ENCODE assay signal across 8 mouse cellular contexts in genomic region chr6:84134722-84135394, GRCm38 (mm10).
A peak's percentile ranks its signal among the peaks of the same experiment; 100 is the strongest.
DNase-seq lines count a peak whose midpoint lies in the region; ATAC-seq lines count a peak whose summit lies in the region.

No protein-coding gene starts in this region.

- H3K27me3 ChIP-seq in kidney, embryonic 16.5 days (ENCODE audit: insufficient read depth, low read length), result no peaks in the 10 kb centered on the region
- H3K27me3 ChIP-seq in hindbrain, embryonic 13.5 days, result peaks cover 3% of the 10 kb centered on the region; the same call in 1 of the 2 replicates

- no peak overlapping the region for H3K4me3 ChIP-seq in kidney, embryonic 16.5 days (ENCODE audit: low read length)
- H3K4me3 ChIP-seq in hindbrain, embryonic 13.5 days, result no peak overlapping the region

- H3K4me1 ChIP-seq in kidney, embryonic 16.5 days (ENCODE audit: insufficient read depth, low read length), result no peaks in the 10 kb centered on the region
- peaks cover 7% of the 10 kb centered on the region for H3K4me1 ChIP-seq in hindbrain, embryonic 13.5 days (replicated peaks)

- ATAC-seq in kidney, embryonic 16.5 days (ENCODE audit: low FRiP score, low TSS enrichment), result peak; percentile 31; the same call in 1 of the 2 replicates
- peak; percentile 80 for ATAC-seq in hindbrain, embryonic 13.5 days (ENCODE audit: low FRiP score)

- H3K27ac ChIP-seq in kidney, embryonic 16.5 days (ENCODE audit: low read length), result no peak overlapping the region
- peak overlapping the region; percentile 44; the same call in 1 of the 2 replicates for H3K27ac ChIP-seq in hindbrain, embryonic 13.5 days

- intact Hi-C loops in gastrocnemius, postnatal 36 days (cut with DNase I), result no loop called here

- no peaks in the 10 kb centered on the region for H3K9me3 ChIP-seq in kidney, embryonic 16.5 days (ENCODE audit: low read length)
- no peaks in the 10 kb centered on the region for H3K9me3 ChIP-seq in hindbrain, embryonic 13.5 days

- 22% methylated on average over 23 of the region's 23 CpGs for WGBS in kidney, embryonic 16.5 days
- 28% methylated on average over 23 of the region's 23 CpGs for WGBS in hindbrain, embryonic 13.5 days

- no peak for DNase-seq in kidney, postnatal 14 days
- peak; percentile 25 for DNase-seq in embryo, embryonic 10.5 days (ENCODE audit: low spot score)
- peak; percentile 38 to 43 for DNase-seq in lung, adult 18-20 months
- DNase-seq in retina, embryonic 14.5 days (ENCODE audit: low spot score), result peak; percentile 12
- DNase-seq in gastrocnemius, postnatal 36 days, result no peak
- no peak for DNase-seq in gastrocnemius, postnatal 25 days

- no peak overlapping the region for H3K9ac ChIP-seq in kidney, embryonic 16.5 days (replicated peaks; ENCODE audit: low read length)
- H3K9ac ChIP-seq in hindbrain, embryonic 13.5 days, result peak overlapping the region; percentile 35; the same call in 1 of the 2 replicates

- H3K4me2 ChIP-seq in kidney, embryonic 16.5 days (replicated peaks; ENCODE audit: low read depth, low read length), result no peak overlapping the region
- H3K4me2 ChIP-seq in hindbrain, embryonic 13.5 days, result peak overlapping the region; percentile 15; the same call in 1 of the 2 replicates

- H3K36me3 ChIP-seq in kidney, embryonic 16.5 days (ENCODE audit: insufficient read depth, low read length), result no peaks in the 10 kb centered on the region
- no peaks in the 10 kb centered on the region for H3K36me3 ChIP-seq in hindbrain, embryonic 13.5 days

Comparison
In these comparisons a context has a peak if more than half of its experiments do, and no peak if none do; other contexts are left out.
1. DNase-seq: peak in embryo, embryonic 10.5 days (single experiment), lung, adult 18-20 months (2 of 2) and retina, embryonic 14.5 days (single experiment); none in kidney, postnatal 14 days (single experiment), gastrocnemius, postnatal 36 days (0 of 2) and gastrocnemius, postnatal 25 days (single experiment).